Mouse (Mus musculus) bone marrow macrophage, adult 2 months (primary cell): ENCODE results near the gene St14. TPM values are rescaled to one million over a fixed set of nuclear protein-coding genes. Genes with fewer than 3 reads are reported as not detected.
"Not testable (repeated sequence)": the region's sequence is repeated elsewhere in the genome, so short reads cannot be mapped to it uniquely, and the experiment has no call there.

Experiments used
- H3K27ac ChIP-seq: 2 replicates; pipeline ENCODE4 v1.5.1; 2012; ENCODE audit warnings: low read depth, low read length; ENCODE audit not compliant: insufficient read depth
- H3K4me1 ChIP-seq: 2 replicates; pipeline ENCODE4 v1.6.1; 2012; ENCODE audit warnings: low read length; ENCODE audit not compliant: control insufficient read depth, insufficient read depth
- H3K4me3 ChIP-seq: 2 replicates; pipeline ENCODE4 v1.5.1; 2012; ENCODE audit warnings: mild to moderate bottlenecking, low read length, moderate library complexity; ENCODE audit not compliant: insufficient read depth
- CTCF ChIP-seq: IDR thresholded peaks from 2 replicates; pipeline ENCODE4 v1.5.1; 2012; ENCODE audit warnings: low read depth, mild to moderate bottlenecking, low read length, moderate library complexity
- POLR2A ChIP-seq: IDR thresholded peaks from 2 replicates; pipeline ENCODE4 v1.6.1; 2012; ENCODE audit warnings: mild to moderate bottlenecking, low read depth, low read length, borderline replicate concordance
- polyA plus RNA-seq: library from polyadenylated mRNA; stranded (reverse); fragments of >200 nt; gene quantifications from 2 replicates; pipeline ENCODE4 v1.2.4, GENCODE M21; 2012; ENCODE audit not compliant: missing spikeins, insufficient read depth, insufficient read length

St14 gene
- 0.64 and 1.4 TPM in 2 replicates for polyA plus RNA-seq

- TF ChIP-seq CTCF (no peak), POLR2A (no peak)
- Histone ChIP-seq H3K4me3 (peak within 1 kb of the TSS; percentile 66), H3K4me1 (peaks cover 21% of the 10 kb centered on the region), H3K27ac (no peak within 1 kb of the TSS)
Measured at GRCm38 (mm10) chr9:31131205-31131968, at the start of gene St14. St14 (minus strand) TSS chr9:31131853.

GRCm38 (mm10) chr9:31177692-31178091 is 46.0 kb upstream of the St14 start:
- TF ChIP-seq CTCF (no peak), POLR2A (no peak)
- peak overlapping the region; percentile 95 for H3K27ac ChIP-seq
- H3K4me3 ChIP-seq = no peak overlapping the region
- peaks cover 70% of the 10 kb centered on the region for H3K4me1 ChIP-seq

- TF ChIP-seq POLR2A (no peak), CTCF (no peak)
- Histone ChIP-seq H3K27ac (peak overlapping the region; percentile 95), H3K4me1 (peaks cover 73% of the 10 kb centered on the region), H3K4me3 (no peak overlapping the region)
Measured at GRCm38 (mm10) chr9:31176379-31177130, 44.9 kb upstream of the St14 start.

- TF ChIP-seq CTCF (no peak), POLR2A (no peak)
- H3K27ac ChIP-seq = peak overlapping the region; percentile 95
Measured at GRCm38 (mm10) chr9:31175978-31176377, 44.3 kb upstream of the St14 start.

GRCm38 (mm10) chr9:31175346-31175745 is 43.7 kb upstream of the St14 start:
- Histone ChIP-seq H3K27ac (peak overlapping the region; percentile 76), H3K4me1 (peaks cover 78% of the 10 kb centered on the region), H3K4me3 (no peak overlapping the region)
- TF ChIP-seq CTCF (no peak), POLR2A (no peak)

More at GRCm38 (mm10) chr9:31175978-31176377, 44.3 kb upstream of the St14 start:
- H3K4me3 ChIP-seq = no peak overlapping the region
- peaks cover 74% of the 10 kb centered on the region for H3K4me1 ChIP-seq

- Histone ChIP-seq H3K27ac (peak overlapping the region; percentile 96), H3K4me3 (peak overlapping the region; percentile 13; the same call in 1 of the 2 replicates), H3K4me1 (peaks cover 82% of the 10 kb centered on the region)
- TF ChIP-seq POLR2A = no peak
- no peak for TF ChIP-seq CTCF
Measured at GRCm38 (mm10) chr9:31168356-31169093, 36.9 kb upstream of the St14 start.

- H3K27ac ChIP-seq = peak overlapping the region; percentile 96
- TF ChIP-seq CTCF = 0 out of 2 replicates have a peak, but pooled peaks have one; percentile 22
- TF ChIP-seq POLR2A = no peak
- no peak overlapping the region for H3K4me3 ChIP-seq
Measured at GRCm38 (mm10) chr9:31167305-31167704, 35.7 kb upstream of the St14 start.

GRCm38 (mm10) chr9:31165505-31165904 is 33.9 kb upstream of the St14 start:
- peak overlapping the region; percentile 100 for H3K27ac ChIP-seq
- H3K4me1 ChIP-seq = peaks cover 72% of the 10 kb centered on the region
- not testable (repeated sequence) for H3K4me3 ChIP-seq

More at GRCm38 (mm10) chr9:31167305-31167704, 35.7 kb upstream of the St14 start:
- H3K4me1 ChIP-seq = peaks cover 75% of the 10 kb centered on the region

GRCm38 (mm10) chr9:31163327-31163726 is 31.7 kb upstream of the St14 start:
- Histone ChIP-seq H3K27ac (peak overlapping the region; percentile 100), H3K4me3 (peak overlapping the region; percentile 19; the same call in 1 of the 2 replicates), H3K4me1 (peaks cover 67% of the 10 kb centered on the region)
- TF ChIP-seq POLR2A (no peak), CTCF (no peak)

- TF ChIP-seq CTCF (no peak), POLR2A (no peak)
- Histone ChIP-seq H3K27ac (peak overlapping the region; percentile 100), H3K4me3 (peak overlapping the region; percentile 19; the same call in 1 of the 2 replicates)
Measured at GRCm38 (mm10) chr9:31162911-31163310, 31.3 kb upstream of the St14 start.

More at GRCm38 (mm10) chr9:31162911-31163310, 31.3 kb upstream of the St14 start:
- peaks cover 67% of the 10 kb centered on the region for H3K4me1 ChIP-seq
